Mouse (Mus musculus): ENCODE measurements at regions not wholly inside any gene's neighbourhood (a gene's known extent, or its start where the extent isn't known, plus 50 kb on each side); places are given as distances from the start of the nearest gene placed in this dataset.

DNA sequence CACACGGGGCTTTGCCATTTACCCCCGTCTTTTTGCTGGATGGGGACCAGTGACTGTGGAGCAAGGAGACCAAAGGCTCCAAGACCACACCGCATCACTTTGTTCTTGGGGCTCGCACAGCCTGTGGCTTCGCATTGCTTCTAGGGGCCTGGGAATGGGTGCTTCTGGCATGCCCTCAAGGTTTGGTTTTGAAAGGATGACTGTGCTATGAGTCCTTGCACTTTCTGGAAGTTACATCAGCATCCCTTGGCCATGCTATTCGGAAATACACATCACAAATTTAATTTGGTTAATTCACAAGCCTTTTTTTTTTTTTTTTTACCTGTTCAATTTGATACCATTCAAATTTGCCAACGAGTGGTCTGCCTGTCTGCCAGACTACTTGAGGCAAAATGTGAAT, 562.1 kb downstream of the Plcl1 start:
- TF ChIP-seq CTCF (IDR thresholded peaks at IDR 0.05) (no peak), POLR2A (IDR thresholded peaks at IDR 0.05; ENCODE audit: insufficient read depth, low read depth, low read length) (no peak), EP300 (IDR thresholded peaks at IDR 0.05; ENCODE audit: insufficient read depth, low read depth, low read length) (no peak)
